ENCODE assay signal across 8 mouse cellular contexts in the genomic region with DNA sequence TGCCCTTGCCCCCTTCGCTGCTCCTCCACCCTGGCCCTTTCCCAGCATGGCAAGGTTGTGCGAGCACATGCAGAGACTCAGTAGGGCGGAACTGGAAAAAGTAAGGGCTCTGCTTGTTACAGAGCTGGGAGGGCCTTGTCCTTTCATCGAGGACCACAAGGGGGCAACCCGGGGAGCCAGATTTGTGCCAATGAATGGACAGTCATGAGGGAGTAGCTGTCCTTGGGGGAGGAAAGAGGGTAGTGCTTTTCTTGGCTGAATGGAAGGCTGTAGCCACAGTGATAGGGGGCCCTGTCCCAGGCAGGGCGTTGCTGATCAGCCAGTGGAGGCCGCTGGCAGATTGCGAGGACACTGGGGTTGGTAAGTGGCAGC. TPM values are rescaled to one million over a fixed set of nuclear protein-coding genes. Genes with fewer than 3 reads are reported as not detected.
DNase-seq lines count a peak whose midpoint lies in the region; ATAC-seq and TF ChIP-seq lines count a peak whose summit lies in the region.

No protein-coding gene starts in this region.

- H3K27ac ChIP-seq in spleen, adult 2 months (ENCODE audit: insufficient read depth, low read length) = no peak overlapping the region
- peak overlapping the region; percentile 80 for H3K27ac ChIP-seq in forebrain, embryonic 12.5 days
- peak overlapping the region; percentile 84 for H3K27ac ChIP-seq in hindbrain, embryonic 12.5 days
- peak overlapping the region; percentile 69; the same call in 1 of the 2 replicates for H3K27ac ChIP-seq in limb, embryonic 13.5 days
- H3K27ac ChIP-seq in midbrain, embryonic 14.5 days (replicated peaks; ENCODE audit: low read depth, low read length) = peak overlapping the region; percentile 61; the same call in 1 of the 2 replicates

- H3K9ac ChIP-seq in forebrain, embryonic 12.5 days = peak overlapping the region; percentile 30; the same call in 1 of the 2 replicates
- 0 out of 2 replicates have a peak overlapping the region, but pooled peaks have one; percentile 14 for H3K9ac ChIP-seq in hindbrain, embryonic 12.5 days
- H3K9ac ChIP-seq in limb, embryonic 13.5 days = 0 out of 2 replicates have a peak overlapping the region, but pooled peaks have one; percentile 48
- no peak overlapping the region for H3K9ac ChIP-seq in midbrain, embryonic 14.5 days (replicated peaks; ENCODE audit: low read length)

- DNase-seq in spleen, adult 2 months (ENCODE audit: low read depth in 1 of 2, low spot score in 2 of 2) = peak in 1 of 2 experiments; percentile 45
- no peak for DNase-seq in spleen, adult 12 weeks (ENCODE audit: low spot score)
- peak; percentile 77 for DNase-seq in c-Kit-positive CD71-positive TER-119-negative erythroid progenitor cells, embryonic 14.5 days (ENCODE audit: low read depth)
- DNase-seq in midbrain, embryonic 14.5 days = peak; percentile 84
- DNase-seq in testis, postnatal 10 days (ENCODE audit: low spot score) = peak; percentile 90

- no peak overlapping the region for H3K4me3 ChIP-seq in spleen, adult 2 months (ENCODE audit: extremely low read depth, insufficient read depth, insufficient read length)
- no peak overlapping the region for H3K4me3 ChIP-seq in forebrain, embryonic 12.5 days (replicated peaks)
- no peak overlapping the region for H3K4me3 ChIP-seq in hindbrain, embryonic 12.5 days
- H3K4me3 ChIP-seq in limb, embryonic 13.5 days = no peak overlapping the region
- H3K4me3 ChIP-seq in midbrain, embryonic 14.5 days (replicated peaks; ENCODE audit: low read depth, low read length) = no peak overlapping the region

- H3K4me1 ChIP-seq in spleen, adult 2 months (ENCODE audit: control insufficient read depth, insufficient read depth, insufficient read length) = 0 out of 2 replicates have a peak, but pooled peaks cover 4% of the 10 kb centered on the region
- peaks cover 29% of the 10 kb centered on the region for H3K4me1 ChIP-seq in forebrain, embryonic 12.5 days
- H3K4me1 ChIP-seq in hindbrain, embryonic 12.5 days = peaks cover 27% of the 10 kb centered on the region
- peaks cover 22% of the 10 kb centered on the region for H3K4me1 ChIP-seq in limb, embryonic 13.5 days
- peaks cover 14% of the 10 kb centered on the region for H3K4me1 ChIP-seq in midbrain, embryonic 14.5 days (ENCODE audit: control insufficient read depth, insufficient read depth, low read length)

- peak; percentile 53; the same call in 1 of the 2 replicates for TF ChIP-seq CTCF in spleen, adult 2 months (IDR thresholded peaks at IDR 0.05; ENCODE audit: extremely low read depth, insufficient read depth, insufficient read length, insufficient replicate concordance)

- H3K9me3 ChIP-seq in forebrain, embryonic 12.5 days = no peaks in the 10 kb centered on the region
- no peaks in the 10 kb centered on the region for H3K9me3 ChIP-seq in hindbrain, embryonic 12.5 days (replicated peaks)
- no peaks in the 10 kb centered on the region for H3K9me3 ChIP-seq in limb, embryonic 13.5 days
- no peaks in the 10 kb centered on the region for H3K9me3 ChIP-seq in midbrain, embryonic 14.5 days (ENCODE audit: control insufficient read depth, low read length)

- 29% methylated on average over 8 of the region's 8 CpGs for WGBS in spleen, adult 2 months
- WGBS in forebrain, embryonic 12.5 days = 4% methylated on average over 8 of the region's 8 CpGs
- WGBS in hindbrain, embryonic 12.5 days = 5% methylated on average over 8 of the region's 8 CpGs
- WGBS in limb, embryonic 13.5 days = 10% methylated on average over 8 of the region's 8 CpGs
- 4% methylated on average over 8 of the region's 8 CpGs for WGBS in midbrain, embryonic 14.5 days

- peak; percentile 65 for ATAC-seq in forebrain, embryonic 12.5 days (ENCODE audit: low FRiP score)
- peak; percentile 58 for ATAC-seq in hindbrain, embryonic 12.5 days (ENCODE audit: low FRiP score)
- peak; percentile 68; the same call in 1 of the 2 replicates for ATAC-seq in limb, embryonic 13.5 days (ENCODE audit: low FRiP score, low read depth)
- ATAC-seq in midbrain, embryonic 14.5 days (ENCODE audit: low FRiP score, low TSS enrichment) = peak; percentile 60; the same call in 1 of the 2 replicates

- TF ChIP-seq POLR2A in spleen, adult 2 months (IDR thresholded peaks at IDR 0.05; ENCODE audit: low read depth, low read length) = no peak

- no peaks in the 10 kb centered on the region for H3K36me3 ChIP-seq in spleen, adult 2 months (ENCODE audit: control insufficient read depth, insufficient read depth, low read length)
- H3K36me3 ChIP-seq in forebrain, embryonic 12.5 days (replicated peaks) = peaks cover 49% of the 10 kb centered on the region
- peaks cover 47% of the 10 kb centered on the region for H3K36me3 ChIP-seq in hindbrain, embryonic 12.5 days
- peaks cover 54% of the 10 kb centered on the region for H3K36me3 ChIP-seq in limb, embryonic 13.5 days
- H3K36me3 ChIP-seq in midbrain, embryonic 14.5 days (ENCODE audit: control insufficient read depth, insufficient read depth, low read length) = peaks cover 65% of the 10 kb centered on the region

- no peaks in the 10 kb centered on the region for H3K27me3 ChIP-seq in spleen, adult 2 months (ENCODE audit: control insufficient read depth, insufficient read depth, low read length)
- no peaks in the 10 kb centered on the region for H3K27me3 ChIP-seq in forebrain, embryonic 12.5 days
- H3K27me3 ChIP-seq in hindbrain, embryonic 12.5 days = no peaks in the 10 kb centered on the region
- H3K27me3 ChIP-seq in limb, embryonic 13.5 days = no peaks in the 10 kb centered on the region
- no peaks in the 10 kb centered on the region for H3K27me3 ChIP-seq in midbrain, embryonic 14.5 days (ENCODE audit: control insufficient read depth, insufficient read depth, low read length)

- peak overlapping the region; percentile 2; the same call in 1 of the 2 replicates for H3K4me2 ChIP-seq in forebrain, embryonic 12.5 days
- peak overlapping the region; percentile 16; the same call in 1 of the 2 replicates for H3K4me2 ChIP-seq in hindbrain, embryonic 12.5 days (replicated peaks)
- peak overlapping the region; percentile 41 for H3K4me2 ChIP-seq in limb, embryonic 13.5 days (replicated peaks)
- H3K4me2 ChIP-seq in midbrain, embryonic 14.5 days (ENCODE audit: low read length) = no peak overlapping the region; the same call in 1 of the 2 replicates

RNA-seq across cellular contexts. Expression of a gene that starts 9.5 kb away (rescaled TPM):
- polyA plus RNA-seq in spleen, adult 2 months (2012; rRNA removed) = 5.9 and 8.3 TPM in 2 replicates
- polyA plus RNA-seq in forebrain, embryonic 12.5 days (2016; fragmentation: Nextera tagmentation; extraction: Ambion mirVana) = 21.9 and 25.6 TPM in 2 replicates
- 19.4 and 19.8 TPM in 2 replicates for polyA plus RNA-seq in hindbrain, embryonic 12.5 days (2016; fragmentation: Nextera tagmentation; extraction: Ambion mirVana)
- polyA plus RNA-seq in limb, embryonic 13.5 days (2015; fragmentation: Nextera tagmentation; extraction: Ambion mirVana) = 8.5 and 10.4 TPM in 2 replicates
- polyA plus RNA-seq in midbrain, embryonic 14.5 days (2014; fragmentation: Nextera tagmentation; extraction: Ambion mirVana) = 45.3 and 50.1 TPM in 2 replicates

RNA-seq across cellular contexts. Expression of a gene that starts 15.0 kb away (rescaled TPM):
- 8.5 and 10.0 TPM in 2 replicates for polyA plus RNA-seq in spleen, adult 2 months (2012; rRNA removed)
- polyA plus RNA-seq in forebrain, embryonic 12.5 days (2016; fragmentation: Nextera tagmentation; extraction: Ambion mirVana) = 85.7 and 94.0 TPM in 2 replicates
- polyA plus RNA-seq in hindbrain, embryonic 12.5 days (2016; fragmentation: Nextera tagmentation; extraction: Ambion mirVana) = 68.6 and 80.7 TPM in 2 replicates
- 117 and 118 TPM in 2 replicates for polyA plus RNA-seq in limb, embryonic 13.5 days (2015; fragmentation: Nextera tagmentation; extraction: Ambion mirVana)
- 89.6 and 95.7 TPM in 2 replicates for polyA plus RNA-seq in midbrain, embryonic 14.5 days (2014; fragmentation: Nextera tagmentation; extraction: Ambion mirVana)

RNA-seq across cellular contexts. Expression of a gene that starts 15.0 kb away (rescaled TPM):
- 8.5 and 12.1 TPM in 2 replicates for polyA plus RNA-seq in spleen, adult 2 months (2012; rRNA removed)
- polyA plus RNA-seq in forebrain, embryonic 12.5 days (2016; fragmentation: Nextera tagmentation; extraction: Ambion mirVana) = 18.8 and 23.5 TPM in 2 replicates
- 40.0 and 40.5 TPM in 2 replicates for polyA plus RNA-seq in hindbrain, embryonic 12.5 days (2016; fragmentation: Nextera tagmentation; extraction: Ambion mirVana)
- polyA plus RNA-seq in limb, embryonic 13.5 days (2015; fragmentation: Nextera tagmentation; extraction: Ambion mirVana) = 23.3 and 23.5 TPM in 2 replicates
- polyA plus RNA-seq in midbrain, embryonic 14.5 days (2014; fragmentation: Nextera tagmentation; extraction: Ambion mirVana) = 27.2 and 30.9 TPM in 2 replicates

RNA-seq across cellular contexts. Expression of a gene that starts 30.4 kb away (rescaled TPM):
- 0.63 and 1.6 TPM in 2 replicates for polyA plus RNA-seq in spleen, adult 2 months (2012; rRNA removed)
- 2.1 and 2.9 TPM in 2 replicates for polyA plus RNA-seq in forebrain, embryonic 12.5 days (2016; fragmentation: Nextera tagmentation; extraction: Ambion mirVana)
- polyA plus RNA-seq in hindbrain, embryonic 12.5 days (2016; fragmentation: Nextera tagmentation; extraction: Ambion mirVana) = 6.0 and 6.4 TPM in 2 replicates
- 9.1 and 9.3 TPM in 2 replicates for polyA plus RNA-seq in limb, embryonic 13.5 days (2015; fragmentation: Nextera tagmentation; extraction: Ambion mirVana)
- polyA plus RNA-seq in midbrain, embryonic 14.5 days (2014; fragmentation: Nextera tagmentation; extraction: Ambion mirVana) = 6.3 and 8.2 TPM in 2 replicates

RNA-seq across cellular contexts. Expression of a gene that starts 31.8 kb away (rescaled TPM):
- 0.09 and 0.19 TPM in 2 replicates for polyA plus RNA-seq in spleen, adult 2 months (2012; rRNA removed)
- 0.36 and 0.79 TPM in 2 replicates for polyA plus RNA-seq in forebrain, embryonic 12.5 days (2016; fragmentation: Nextera tagmentation; extraction: Ambion mirVana)
- 0.96 and 0.98 TPM in 2 replicates for polyA plus RNA-seq in hindbrain, embryonic 12.5 days (2016; fragmentation: Nextera tagmentation; extraction: Ambion mirVana)
- 0.66 and 0.74 TPM in 2 replicates for polyA plus RNA-seq in limb, embryonic 13.5 days (2015; fragmentation: Nextera tagmentation; extraction: Ambion mirVana)
- polyA plus RNA-seq in midbrain, embryonic 14.5 days (2014; fragmentation: Nextera tagmentation; extraction: Ambion mirVana) = 0.99 and 1.4 TPM in 2 replicates
